In the genomic region with DNA sequence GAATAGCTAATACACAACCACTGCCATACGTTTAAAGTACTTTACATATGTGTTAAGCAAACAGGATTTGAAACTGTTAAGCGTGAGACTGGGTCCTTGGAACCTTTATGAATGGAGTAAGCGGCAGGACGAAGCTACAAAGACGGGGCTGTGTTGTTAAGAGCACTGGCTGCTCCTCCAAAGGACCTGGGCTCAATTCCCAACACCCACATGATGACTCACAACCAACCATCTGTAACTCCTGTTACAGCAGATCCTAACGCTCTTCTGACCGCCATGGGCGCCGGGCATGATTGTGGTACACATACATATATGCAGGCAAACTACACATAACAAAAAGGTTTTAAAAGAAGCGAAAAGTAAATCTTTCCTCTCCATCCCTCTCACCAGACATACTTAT, we compare ENCODE assay signal across 13 mouse cellular contexts. TPM values are rescaled to one million over a fixed set of nuclear protein-coding genes. Genes with fewer than 3 reads are reported as not detected.
DNase-seq lines count a peak whose midpoint lies in the region; ATAC-seq and TF ChIP-seq lines count a peak whose summit lies in the region.
"Had no signal": no experiment of that assay in that cellular context is flagged by ENCODE, and none has a peak within 500 bp of the region (broad histone marks: within the 10 kb centered on the region; RNA-seq: fewer than 3 reads in every experiment).

No protein-coding gene starts in this region.

- no peak overlapping the region for H3K9ac ChIP-seq in forebrain, postnatal 0 days
- no peak overlapping the region for H3K9ac ChIP-seq in forebrain, embryonic 12.5 days
- no peak overlapping the region for H3K9ac ChIP-seq in limb, embryonic 13.5 days
- H3K9ac ChIP-seq: embryonic facial prominence, embryonic 13.5 days had no signal

- 0 out of 2 replicates have a peak, but pooled peaks cover 6% of the 10 kb centered on the region for H3K4me1 ChIP-seq in forebrain, postnatal 0 days (ENCODE audit: insufficient read depth)
- peaks cover 19% of the 10 kb centered on the region for H3K4me1 ChIP-seq in forebrain, embryonic 12.5 days
- peaks cover 60% of the 10 kb centered on the region for H3K4me1 ChIP-seq in limb, embryonic 13.5 days
- H3K4me1 ChIP-seq in limb, embryonic 10.5 days = peaks cover 15% of the 10 kb centered on the region

- no peaks in the 10 kb centered on the region for H3K9me3 ChIP-seq in forebrain, postnatal 0 days (ENCODE audit: low read length)
- peaks cover 4% of the 10 kb centered on the region; the same call in 1 of the 2 replicates for H3K9me3 ChIP-seq in forebrain, embryonic 12.5 days
- H3K9me3 ChIP-seq in limb, embryonic 13.5 days = no peaks in the 10 kb centered on the region
- H3K9me3 ChIP-seq in limb, embryonic 10.5 days (replicated peaks) = no peaks in the 10 kb centered on the region

- H3K4me2 ChIP-seq in forebrain, postnatal 0 days (ENCODE audit: low read depth) = no peak overlapping the region
- no peak overlapping the region for H3K4me2 ChIP-seq in forebrain, embryonic 12.5 days
- peak overlapping the region; percentile 21; the same call in 1 of the 2 replicates for H3K4me2 ChIP-seq in limb, embryonic 13.5 days (replicated peaks)
- H3K4me2 ChIP-seq: embryonic facial prominence, embryonic 13.5 days had no signal

- 0 out of 2 replicates have a peak overlapping the region, but pooled peaks have one; percentile 30 for H3K27ac ChIP-seq in forebrain, postnatal 0 days (ENCODE audit: low read depth, low read length)
- no peak overlapping the region for H3K27ac ChIP-seq in forebrain, embryonic 12.5 days
- H3K27ac ChIP-seq in limb, embryonic 13.5 days = peak overlapping the region; percentile 33; the same call in 1 of the 2 replicates
- H3K27ac ChIP-seq in limb, embryonic 10.5 days = no peak overlapping the region
- H3K27ac ChIP-seq: embryonic facial prominence, embryonic 13.5 days had no signal

- no peak overlapping the region for H3K4me3 ChIP-seq in forebrain, postnatal 0 days (ENCODE audit: low read depth, low read length)
- H3K4me3 ChIP-seq in forebrain, embryonic 12.5 days (replicated peaks) = no peak overlapping the region
- no peak overlapping the region for H3K4me3 ChIP-seq in limb, embryonic 13.5 days
- no peak overlapping the region for H3K4me3 ChIP-seq in limb, embryonic 10.5 days
- H3K4me3 ChIP-seq: embryonic facial prominence, embryonic 13.5 days had no signal

- H3K36me3 ChIP-seq in forebrain, postnatal 0 days (ENCODE audit: insufficient read depth) = no peaks in the 10 kb centered on the region
- H3K36me3 ChIP-seq in forebrain, embryonic 12.5 days (replicated peaks) = no peaks in the 10 kb centered on the region
- H3K36me3 ChIP-seq in limb, embryonic 13.5 days = no peaks in the 10 kb centered on the region
- no peaks in the 10 kb centered on the region for H3K36me3 ChIP-seq in limb, embryonic 10.5 days
- H3K36me3 ChIP-seq: embryonic facial prominence, embryonic 13.5 days had no signal

- 56% methylated on average over 10 of the region's 10 CpGs for WGBS in forebrain, postnatal 0 days
- 82% methylated on average over 10 of the region's 10 CpGs for WGBS in forebrain, embryonic 12.5 days
- 87% methylated on average over 10 of the region's 10 CpGs for WGBS in limb, embryonic 13.5 days
- 88% methylated on average over 10 of the region's 10 CpGs for WGBS in limb, embryonic 10.5 days

- no peak for TF ChIP-seq CTCF in forebrain, postnatal 0 days (IDR thresholded peaks at IDR 0.05; ENCODE audit: low read depth)

- no peak for ATAC-seq in forebrain, postnatal 0 days
- no peak for ATAC-seq in forebrain, embryonic 12.5 days (ENCODE audit: low FRiP score)
- ATAC-seq in limb, embryonic 13.5 days (ENCODE audit: low FRiP score, low read depth) = no peak
- ATAC-seq in monocyte, adult 5-6 weeks (replicated peaks; ENCODE audit: insufficient number of reproducible peaks, low FRiP score, low TSS enrichment, poor library complexity, severe bottlenecking) = no peak

- no peak for DNase-seq in forebrain, postnatal 0 days
- DNase-seq in limb, embryonic 10.5 days (ENCODE audit: low spot score) = no peak
- DNase-seq in layer of hippocampus, adult 9-10 months (ENCODE audit: low spot score) = peak; percentile 50
- DNase-seq in right cerebral cortex, postnatal 25 days = peak; percentile 40
- DNase-seq in thymus, postnatal 14 days = no peak
- DNase-seq: adrenal gland, postnatal 25 days; cerebellum, postnatal 36 days; heart, adult 18-20 months; thymus, adult 2 months had no signal

- H3K27me3 ChIP-seq in forebrain, postnatal 0 days (ENCODE audit: insufficient read depth, low read length) = peaks cover 4% of the 10 kb centered on the region
- peaks cover 35% of the 10 kb centered on the region for H3K27me3 ChIP-seq in forebrain, embryonic 12.5 days
- H3K27me3 ChIP-seq in limb, embryonic 13.5 days = no peaks in the 10 kb centered on the region; the same call in 1 of the 2 replicates
- H3K27me3 ChIP-seq in limb, embryonic 10.5 days (ENCODE audit: low read depth, poor library complexity, severe bottlenecking) = peaks cover 43% of the 10 kb centered on the region
- H3K27me3 ChIP-seq: embryonic facial prominence, embryonic 13.5 days had no signal

RNA-seq across cellular contexts. Expression of a gene that starts 3.1 kb away (rescaled TPM):
- 4.1 and 7.0 TPM in 2 replicates for total RNA-seq in forebrain, postnatal 0 days (2014; rRNA removed)
- 1.6 and 2.5 TPM in 2 replicates for polyA plus RNA-seq in forebrain, postnatal 0 days (2015; fragmentation: Nextera tagmentation; extraction: Ambion mirVana)
- 0.38 and 0.41 TPM in 2 replicates for polyA plus RNA-seq in forebrain, embryonic 12.5 days (2016; fragmentation: Nextera tagmentation; extraction: Ambion mirVana)
- 8.1 and 8.2 TPM in 2 replicates for polyA plus RNA-seq in limb, embryonic 13.5 days (2015; fragmentation: Nextera tagmentation; extraction: Ambion mirVana)
- 0.15 and 0.48 TPM in 2 replicates for polyA plus RNA-seq in limb, embryonic 10.5 days (2016; fragmentation: Nextera tagmentation; extraction: Ambion mirVana)
- total RNA-seq in monocyte, adult 5-6 weeks (2017) = 0.19 TPM in 1 of 3 replicates, not detected in the others

Comparison
In these comparisons a context has a peak if more than half of its experiments do, and no peak if none do; other contexts are left out.
1. H3K27ac ChIP-seq: peak in forebrain, postnatal 0 days (single experiment) and limb, embryonic 13.5 days (single experiment); none in forebrain, embryonic 12.5 days (single experiment) and limb, embryonic 10.5 days (single experiment).
2. DNase-seq: peak in layer of hippocampus, adult 9-10 months (single experiment) and right cerebral cortex, postnatal 25 days (single experiment); none in forebrain, postnatal 0 days (single experiment), limb, embryonic 10.5 days (single experiment) and thymus, postnatal 14 days (single experiment).